Mouse (Mus musculus) ES-E14 (cell line): ENCODE measurements around the gene Gm4907. TPM values are rescaled to one million over a fixed set of nuclear protein-coding genes. Genes with fewer than 3 reads are reported as not detected.
"Not testable (repeated sequence)": the region's sequence is repeated elsewhere in the genome, so short reads cannot be mapped to it uniquely, and the experiment has no call there.

ENCODE experiments used
- DNase-seq: peaks from one replicate; pipeline ENCODE4 v3.0.0-alpha.2; 2013; ENCODE audit warnings: low read depth, low spot score
- H3K27ac ChIP-seq: 2 replicates; pipeline ENCODE4 v1.5.1; 2012; ENCODE audit warnings: low read depth, mild to moderate bottlenecking, low read length, moderate library complexity, mixed read lengths; ENCODE audit not compliant: poor library complexity, insufficient read depth, severe bottlenecking
- H3K36me3 ChIP-seq: 2 replicates; pipeline ENCODE4 v1.6.1; 2012; ENCODE audit warnings: mild to moderate bottlenecking, low read length, moderate library complexity, mixed read lengths; ENCODE audit not compliant: control insufficient read depth, poor library complexity, insufficient read depth, severe bottlenecking
- H3K4me1 ChIP-seq, 2 experiments: fragments of 150-350 bp in 1 of 2; sonication (generic) in 1 of 2; 2 replicates each; pipeline ENCODE4 v1.6.1; 2012; ENCODE audit warnings: low read length in 2 of 2, mild to moderate bottlenecking in 1 of 2, mixed read lengths in 1 of 2; ENCODE audit not compliant: control insufficient read depth in 2 of 2, insufficient read depth in 2 of 2, poor library complexity in 1 of 2
- H3K4me3 ChIP-seq, 2 experiments: fragments of 150-350 bp in 1 of 2; sonication (generic) in 1 of 2; 2 replicates each; pipeline ENCODE4 v1.5.1; 2012; ENCODE audit warnings: low read length in 2 of 2, low read depth in 1 of 2, mild to moderate bottlenecking in 1 of 2, mixed read lengths in 1 of 2; ENCODE audit not compliant: insufficient read depth in 1 of 2, poor library complexity in 1 of 2, severe bottlenecking in 1 of 2
- H3K9ac ChIP-seq: 2 replicates; pipeline ENCODE4 v1.6.1; 2012; ENCODE audit warnings: low read depth, mild to moderate bottlenecking, low read length, mixed read lengths; ENCODE audit not compliant: poor library complexity, insufficient read depth, severe bottlenecking
- H3K9me3 ChIP-seq: fragments of 150-350 bp; sonication (generic); 2 replicates; pipeline ENCODE4 v1.6.1; 2012; ENCODE audit warnings: low read depth, mild to moderate bottlenecking, low read length; ENCODE audit not compliant: control insufficient read depth, insufficient read depth
- CHD2 ChIP-seq: IDR thresholded peaks from 2 replicates; pipeline ENCODE4 v1.6.1; 2014; ENCODE audit warnings: mild to moderate bottlenecking, low read depth, low read length, inconsistent platforms
- HCFC1 ChIP-seq: IDR thresholded peaks from 2 replicates; pipeline ENCODE4 v1.6.1; 2012; ENCODE audit warnings: low read length, inconsistent platforms, borderline replicate concordance; ENCODE audit not compliant: insufficient read depth
- MAFK ChIP-seq: IDR thresholded peaks from 2 replicates; pipeline ENCODE4 v1.6.1; 2014; ENCODE audit warnings: mild to moderate bottlenecking, low read depth, low read length, inconsistent platforms; ENCODE audit not compliant: insufficient read depth
- ZC3H11A ChIP-seq: IDR thresholded peaks from 2 replicates; pipeline ENCODE4 v1.6.1; 2012; ENCODE audit warnings: low read depth, mild to moderate bottlenecking, inconsistent platforms, low read length, borderline replicate concordance
- ZNF384 ChIP-seq: IDR thresholded peaks from 2 replicates; pipeline ENCODE4 v1.6.1; 2012; ENCODE audit warnings: low read depth, low read length, inconsistent platforms
- in situ Hi-C, 2 experiments: fragments of 600-800 bp; cut with MboI; formaldehyde crosslinking; loops; one replicate each; pipeline ENCODE4 v1.15.1; 2025; ENCODE audit warnings: low sequenced_read_pairs in 2 of 2, inconsistent platforms in 1 of 2; ENCODE audit not compliant: unreplicated experiment in 2 of 2
- total RNA-seq: library from RNA; depleted of rRNA; stranded (reverse); fragments of 300-350 nt; gene quantifications from 2 replicates; pipeline ENCODE4 v1.2.3, GENCODE M21; 2012; rRNA removed

Gm4907 gene
- not detected in 2 replicates for total RNA-seq

DNA sequence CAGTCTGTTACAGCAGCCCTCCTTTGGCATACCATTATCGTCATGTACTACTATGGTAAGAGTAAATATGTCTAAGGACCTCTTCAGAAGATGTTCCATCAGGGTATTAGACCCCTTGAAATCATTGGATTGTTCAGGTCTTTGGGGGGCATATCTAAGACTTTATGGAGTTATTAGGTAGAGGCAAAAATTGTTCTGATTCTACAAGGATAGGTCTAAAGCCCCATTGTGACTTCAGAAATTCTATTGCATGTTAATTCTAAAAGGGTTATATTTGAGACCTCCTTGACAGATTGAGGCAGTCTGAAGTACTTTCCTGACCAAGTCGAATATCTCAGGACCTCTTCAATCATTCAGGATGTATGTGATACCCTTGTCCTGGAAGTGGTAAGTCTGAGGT, at the start of gene Gm4907:
Gene Gm4907 (plus strand): TSS at position 301 of the 400 bp plus-strand sequence.
- H3K4me1 ChIP-seq, H3K4me3 ChIP-seq, in situ Hi-C loops, H3K9me3 ChIP-seq, H3K36me3 ChIP-seq, H3K9ac ChIP-seq, H3K27ac ChIP-seq, DNase-seq: not testable (repeated sequence)

DNA sequence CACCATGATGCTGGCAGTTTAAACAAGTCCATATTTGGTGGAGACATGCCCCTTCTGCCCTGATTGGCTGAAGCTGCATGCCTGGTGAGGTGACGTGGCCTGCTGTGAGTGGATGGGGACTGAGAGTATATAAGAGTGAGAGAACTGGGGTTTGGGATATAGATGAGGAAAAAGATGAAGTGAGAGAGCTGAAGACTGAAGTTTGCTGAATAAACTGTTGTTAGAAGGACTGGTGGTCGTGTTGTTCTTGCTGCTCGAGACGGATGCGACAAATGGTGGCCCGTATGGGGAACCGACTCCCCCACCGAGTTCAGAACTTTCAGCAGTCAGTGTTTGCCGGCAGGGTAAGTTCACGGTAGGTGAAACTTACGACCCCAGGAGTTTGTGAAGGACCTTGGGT, 48.6 kb upstream of the Gm4907 start:
- H3K4me1 ChIP-seq, DNase-seq, H3K4me3 ChIP-seq, H3K9ac ChIP-seq, H3K36me3 ChIP-seq, H3K27ac ChIP-seq, in situ Hi-C loops, H3K9me3 ChIP-seq: not testable (repeated sequence)

DNA sequence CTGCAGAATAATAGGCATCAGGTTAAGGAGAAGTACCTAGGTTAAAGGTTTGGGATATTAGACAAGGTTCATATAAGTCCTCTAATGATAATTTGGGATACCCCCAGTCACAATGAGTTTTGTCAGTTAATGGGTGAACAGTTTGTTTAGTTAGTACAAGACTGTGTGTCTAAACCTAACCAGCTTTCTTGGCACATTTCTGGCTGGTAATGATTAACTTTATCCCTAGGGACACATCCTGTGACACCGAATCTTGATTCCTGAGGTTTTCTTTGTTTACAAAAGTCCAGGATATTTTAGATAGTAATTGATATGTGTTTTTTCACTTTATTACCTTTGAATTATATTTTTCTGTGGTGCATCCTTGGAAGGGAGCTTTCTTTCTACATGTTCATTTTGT, 41.4 kb upstream of the Gm4907 start:
- H3K9me3 ChIP-seq: no peaks in the 10 kb centered on the region
- in situ Hi-C loops: no loop called here

DNA sequence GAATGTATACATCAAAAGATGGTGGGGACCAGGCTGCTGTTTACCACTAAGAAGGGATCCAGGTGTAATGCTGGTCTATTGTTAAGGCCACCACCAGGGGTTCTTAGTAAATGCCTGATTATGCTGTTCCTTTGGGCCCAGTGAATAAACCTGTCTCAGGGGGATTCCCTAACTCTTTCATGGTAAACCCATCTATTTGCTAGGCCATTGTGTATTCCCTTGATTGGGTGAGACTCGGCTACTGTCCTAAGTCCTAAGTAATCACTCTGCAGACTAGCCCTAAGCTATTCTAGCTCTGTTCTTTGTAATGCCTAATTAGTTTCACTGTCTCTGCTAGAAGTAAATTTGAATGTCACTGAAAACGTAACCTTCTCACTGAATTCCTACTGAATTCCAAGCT, 71.8 kb downstream of the Gm4907 start:
- Histone ChIP-seq H3K36me3 (no peaks in the 10 kb centered on the region), H3K9ac (no peak overlapping the region), H3K27ac (no peak overlapping the region), H3K4me1 (0 out of 4 replicates have a peak, but pooled peaks cover 0 to 5% of the 10 kb centered on the region in 2 experiments), H3K9me3 (no peaks in the 10 kb centered on the region), H3K4me3 (no peak overlapping the region)
- TF ChIP-seq ZNF384 (no peak), HCFC1 (no peak), CHD2 (no peak), ZC3H11A (no peak), MAFK (no peak)
- DNase-seq: peak; percentile 24
- in situ Hi-C loops: no loop called here

More for the DNA sequence above, 41.4 kb upstream of the Gm4907 start:
- no peak overlapping the region for H3K9ac ChIP-seq
- no peak overlapping the region for H3K27ac ChIP-seq
- H3K4me3 ChIP-seq: no peak overlapping the region
- H3K36me3 ChIP-seq: no peaks in the 10 kb centered on the region
- H3K4me1 ChIP-seq: no peaks in the 10 kb centered on the region
- no peak for DNase-seq
- no peak for TF ChIP-seq ZC3H11A
- TF ChIP-seq CHD2: no peak
- TF ChIP-seq ZNF384: no peak
- TF ChIP-seq MAFK: no peak
- TF ChIP-seq HCFC1: no peak

Other genes starting within 250 kb of the Gm4907 start
- 6.7 and 7.3 TPM in 2 replicates for gene Wdr44, start 189.5 kb upstream of the Gm4907 start, total RNA-seq
- gene Gm4985, start 76.4 kb downstream of the Gm4907 start, total RNA-seq: not detected in 2 replicates